ENCODE assay signal across 8 mouse cellular contexts in genomic region chr5:92043783-92044182, GRCm38 (mm10). TPM values are rescaled to one million over a fixed set of nuclear protein-coding genes. Genes with fewer than 3 reads are reported as not detected.
DNase-seq lines count a peak whose midpoint lies in the region; ATAC-seq and TF ChIP-seq lines count a peak whose summit lies in the region.

Cdkl2 (minus strand) TSS chr5:92043883.

- peaks cover 14% of the 10 kb centered on the region for H3K27me3 ChIP-seq in embryonic facial prominence, embryonic 14.5 days (replicated peaks; ENCODE audit: control insufficient read depth, insufficient read depth, low read length)
- no peaks in the 10 kb centered on the region for H3K27me3 ChIP-seq in myocyte (ENCODE audit: control insufficient read depth, insufficient read depth, insufficient read length)

- no peak within 1 kb of the TSS for H3ac ChIP-seq in myocyte (ENCODE audit: control insufficient read depth, insufficient read length)

- H3K9me3 ChIP-seq in embryonic facial prominence, embryonic 14.5 days (ENCODE audit: control insufficient read depth, low read length) = no peaks in the 10 kb centered on the region

- no peak for TF ChIP-seq POLR2A in myocyte (IDR thresholded peaks at IDR 0.05; ENCODE audit: insufficient read length, low read depth)

- H3K27ac ChIP-seq in embryonic facial prominence, embryonic 14.5 days (replicated peaks; ENCODE audit: low read depth, low read length) = 0 out of 2 replicates have a peak within 1 kb of the TSS, but pooled peaks have one; percentile 18

- peak within 1 kb of the TSS; percentile 95 for H3K4me2 ChIP-seq in embryonic facial prominence, embryonic 14.5 days (ENCODE audit: low read depth, low read length)
- peak within 1 kb of the TSS; percentile 97 for H3K4me2 ChIP-seq in myocyte (ENCODE audit: low read depth)

- H3K4me3 ChIP-seq in embryonic facial prominence, embryonic 14.5 days (ENCODE audit: low read depth, low read length) = peak within 1 kb of the TSS; percentile 80
- peak within 1 kb of the TSS; percentile 66 for H3K4me3 ChIP-seq in myocyte

- H3K79me2 ChIP-seq in myocyte (ENCODE audit: control insufficient read depth, insufficient read depth) = no peaks in the 10 kb centered on the region

- H3K36me3 ChIP-seq in embryonic facial prominence, embryonic 14.5 days (ENCODE audit: control insufficient read depth, insufficient read depth, low read length) = no peaks in the 10 kb centered on the region
- H3K36me3 ChIP-seq in myocyte (ENCODE audit: control insufficient read depth, insufficient read depth) = no peaks in the 10 kb centered on the region

- H3K4me1 ChIP-seq in embryonic facial prominence, embryonic 14.5 days (ENCODE audit: control insufficient read depth, insufficient read depth, low read length) = 0 out of 2 replicates have a peak, but pooled peaks cover 2% of the 10 kb centered on the region

- peak within 1 kb of the TSS; percentile 55 for H3K9ac ChIP-seq in embryonic facial prominence, embryonic 14.5 days (ENCODE audit: low read depth, low read length)

- 70% methylated on average over 4 of the region's 4 CpGs for WGBS in embryonic facial prominence, embryonic 14.5 days

- ATAC-seq in embryonic facial prominence, embryonic 14.5 days (ENCODE audit: low read depth) = no peak

- DNase-seq in layer of hippocampus, adult 8-10 months (ENCODE audit: low spot score in 2 of 2) = no peak
- DNase-seq in layer of hippocampus, adult 9-11 months = no peak
- DNase-seq in embryonic facial prominence, embryonic 14.5 days (ENCODE audit: low spot score) = no peak
- no peak for DNase-seq in layer of hippocampus, postnatal 25 days (ENCODE audit: extremely low spot score in 1 of 2, low spot score in 1 of 2)
- DNase-seq in ovary, postnatal 36 days (ENCODE audit: low spot score) = no peak
- no peak for DNase-seq in testis, postnatal 10 days (ENCODE audit: low spot score)
- no peak for DNase-seq in Muller cell, postnatal 12 days (ENCODE audit: inconsistent ontology term)

TF ChIP-seq in myocyte, 11 proteins besides CTCF, POLR2A, EP300 and RAD21:
- no peak for TF ChIP-seq TCF12 (IDR thresholded peaks at IDR 0.05; ENCODE audit: insufficient read depth, poor library complexity, severe bottlenecking)
- no peak for TF ChIP-seq SRF (IDR thresholded peaks at IDR 0.05; ENCODE audit: control insufficient read depth, insufficient read length, low read depth)
- TF ChIP-seq USF1 (IDR thresholded peaks at IDR 0.05; ENCODE audit: low read depth) = no peak
- no peak for TF ChIP-seq POLR2AphosphoS2 (IDR thresholded peaks at IDR 0.05; ENCODE audit: insufficient read length, low read depth)
- no peak for TF ChIP-seq MAX (IDR thresholded peaks at IDR 0.05; ENCODE audit: low read depth)
- no peak for TF ChIP-seq E2F4 (IDR thresholded peaks at IDR 0.05; ENCODE audit: insufficient read depth)
- TF ChIP-seq TCF3 (IDR thresholded peaks at IDR 0.05; ENCODE audit: insufficient read length, low read depth) = no peak
- no peak for TF ChIP-seq REST (IDR thresholded peaks at IDR 0.05; ENCODE audit: insufficient read depth, insufficient read length)
- no peak for TF ChIP-seq MYOG (IDR thresholded peaks at IDR 0.05; ENCODE audit: control insufficient read depth in 1 of 3, insufficient read depth in 1 of 3, insufficient read length in 2 of 3, low read depth in 2 of 3)
- TF ChIP-seq MYOD1 (IDR thresholded peaks at IDR 0.05; ENCODE audit: control insufficient read depth in 1 of 3, insufficient read length in 2 of 3, low read depth in 2 of 3) = no peak
- TF ChIP-seq CEBPB (IDR thresholded peaks at IDR 0.05; ENCODE audit: insufficient read depth, poor library complexity, severe bottlenecking) = no peak

RNA-seq across cellular contexts. Expression of gene Cdkl2, which starts in this region (rescaled TPM):
- total RNA-seq in layer of hippocampus, adult 8-10 months (2022) = 10 to 100 TPM; 34.6 to 46.6 (median 37.1) TPM
- polyA plus RNA-seq in embryonic facial prominence, embryonic 14.5 days (2014; fragmentation: Nextera tagmentation; extraction: Ambion mirVana) = 2.9 and 4.3 TPM in 2 replicates
- 10 to 100 TPM; 39.8 to 41.9 TPM for total RNA-seq in layer of hippocampus, postnatal 25 days (2021)
- polyA plus RNA-seq in myocyte (2012; fragmentation: generic; extraction: Trizol) = 0.53 TPM
